Comparison of ENCODE assay signal across 9 mouse cellular contexts in genomic region chr13:45030830-45031229, GRCm38 (mm10). TPM values are rescaled to one million over a fixed set of nuclear protein-coding genes. Genes with fewer than 3 reads are reported as not detected.
A peak's percentile ranks its signal among the peaks of the same experiment; 100 is the strongest.
DNase-seq lines count a peak whose midpoint lies in the region; ATAC-seq lines count a peak whose summit lies in the region.
"Had no signal": no experiment of that assay in that cellular context is flagged by ENCODE, and none has a peak within 500 bp of the region (broad histone marks: within the 10 kb centered on the region; RNA-seq: fewer than 3 reads in every experiment).

No protein-coding gene starts in this region.

- H3K27ac ChIP-seq in embryonic facial prominence, embryonic 14.5 days (replicated peaks; ENCODE audit: low read depth, low read length) = no peak overlapping the region
- H3K27ac ChIP-seq in heart, embryonic 10.5 days = 0 out of 2 replicates have a peak overlapping the region, but pooled peaks have one; percentile 29
- H3K27ac ChIP-seq in limb, embryonic 13.5 days = no peak overlapping the region
- H3K27ac ChIP-seq: embryonic facial prominence, embryonic 12.5 days had no signal

- no peak overlapping the region for H3K9ac ChIP-seq in embryonic facial prominence, embryonic 14.5 days (ENCODE audit: low read depth, low read length)
- H3K9ac ChIP-seq in limb, embryonic 13.5 days = no peak overlapping the region
- H3K9ac ChIP-seq: embryonic facial prominence, embryonic 12.5 days had no signal

- H3K4me1 ChIP-seq in embryonic facial prominence, embryonic 14.5 days (ENCODE audit: control insufficient read depth, insufficient read depth, low read length) = no peaks in the 10 kb centered on the region
- peaks cover 17% of the 10 kb centered on the region; the same call in 1 of the 2 replicates for H3K4me1 ChIP-seq in heart, embryonic 10.5 days
- H3K4me1 ChIP-seq in limb, embryonic 13.5 days = peaks cover 43% of the 10 kb centered on the region

- no peaks in the 10 kb centered on the region for H3K36me3 ChIP-seq in embryonic facial prominence, embryonic 14.5 days (ENCODE audit: control insufficient read depth, insufficient read depth, low read length)
- H3K36me3 ChIP-seq in heart, embryonic 10.5 days = no peaks in the 10 kb centered on the region
- no peaks in the 10 kb centered on the region for H3K36me3 ChIP-seq in limb, embryonic 13.5 days
- H3K36me3 ChIP-seq: embryonic facial prominence, embryonic 12.5 days had no signal

- no peak overlapping the region; the same call in 1 of the 2 replicates for H3K4me2 ChIP-seq in embryonic facial prominence, embryonic 14.5 days (ENCODE audit: low read depth, low read length)
- H3K4me2 ChIP-seq in limb, embryonic 13.5 days (replicated peaks) = no peak overlapping the region
- H3K4me2 ChIP-seq: embryonic facial prominence, embryonic 12.5 days had no signal

- ATAC-seq in embryonic facial prominence, embryonic 14.5 days (ENCODE audit: low read depth) = peak; percentile 74; the same call in 1 of the 2 replicates
- ATAC-seq in limb, embryonic 13.5 days (ENCODE audit: low FRiP score, low read depth) = peak; percentile 24; the same call in 1 of the 2 replicates

- H3K27me3 ChIP-seq in embryonic facial prominence, embryonic 14.5 days (replicated peaks; ENCODE audit: control insufficient read depth, insufficient read depth, low read length) = no peaks in the 10 kb centered on the region
- no peaks in the 10 kb centered on the region for H3K27me3 ChIP-seq in heart, embryonic 10.5 days (ENCODE audit: insufficient read depth, poor library complexity, severe bottlenecking)
- H3K27me3 ChIP-seq in limb, embryonic 13.5 days = no peaks in the 10 kb centered on the region
- H3K27me3 ChIP-seq: embryonic facial prominence, embryonic 12.5 days had no signal

- H3K9me3 ChIP-seq in embryonic facial prominence, embryonic 14.5 days (ENCODE audit: control insufficient read depth, low read length) = no peaks in the 10 kb centered on the region
- no peaks in the 10 kb centered on the region for H3K9me3 ChIP-seq in heart, embryonic 10.5 days
- H3K9me3 ChIP-seq in limb, embryonic 13.5 days = no peaks in the 10 kb centered on the region
- H3K9me3 ChIP-seq: embryonic facial prominence, embryonic 12.5 days had no signal

- DNase-seq in B cell, adult 2 months = peak; percentile 92
- DNase-seq in adrenal gland, postnatal 36 days = peak; percentile 89 to 94
- peak; percentile 94 for DNase-seq in embryonic facial prominence, embryonic 14.5 days (ENCODE audit: low spot score)
- DNase-seq in heart, embryonic 10.5 days (ENCODE audit: low spot score) = peak; percentile 93
- DNase-seq in kidney, adult 9 months = peak; percentile 87
- DNase-seq in monocyte, adult 2 months (ENCODE audit: low read depth in 1 of 2, low spot score in 2 of 2) = peak; percentile 65 to 79
- peak; percentile 80 to 84 for DNase-seq in spleen, postnatal 36 days (ENCODE audit: low spot score in 2 of 2)

- no peak overlapping the region for H3K4me3 ChIP-seq in embryonic facial prominence, embryonic 14.5 days (ENCODE audit: low read depth, low read length)
- 0 out of 2 replicates have a peak overlapping the region, but pooled peaks have one; percentile 29 for H3K4me3 ChIP-seq in heart, embryonic 10.5 days
- H3K4me3 ChIP-seq in limb, embryonic 13.5 days = no peak overlapping the region
- H3K4me3 ChIP-seq: embryonic facial prominence, embryonic 12.5 days had no signal

- WGBS in embryonic facial prominence, embryonic 14.5 days = 11% methylated on average over 12 of the region's 12 CpGs
- 12% methylated on average over 12 of the region's 12 CpGs for WGBS in heart, embryonic 10.5 days
- 15% methylated on average over 12 of the region's 12 CpGs for WGBS in limb, embryonic 13.5 days

RNA-seq across cellular contexts. Expression of gene Dtnbp1, which starts 28.9 kb away (rescaled TPM):
- 10 to 100 TPM; 54.7 to 55.0 TPM for total RNA-seq in adrenal gland, postnatal 36 days (2021)
- 55.6 and 59.3 TPM in 2 replicates for polyA plus RNA-seq in embryonic facial prominence, embryonic 14.5 days (2014; fragmentation: Nextera tagmentation; extraction: Ambion mirVana)
- polyA plus RNA-seq in heart, embryonic 10.5 days (2016; fragmentation: Nextera tagmentation; extraction: Ambion mirVana) = 75.0 and 80.9 TPM in 2 replicates
- 75.8 and 77.2 TPM in 2 replicates for polyA plus RNA-seq in limb, embryonic 13.5 days (2015; fragmentation: Nextera tagmentation; extraction: Ambion mirVana)

RNA-seq across cellular contexts. Expression of gene Gm9817, which starts 47.7 kb away (rescaled TPM):
- total RNA-seq in adrenal gland, postnatal 36 days (2021) = under 1 TPM in 1 of 2 experiments, not detected in 1; 0.23 TPM
- polyA plus RNA-seq in embryonic facial prominence, embryonic 14.5 days (2014; fragmentation: Nextera tagmentation; extraction: Ambion mirVana) = 0.17 TPM in 1 of 2 replicates, not detected in the other
- polyA plus RNA-seq in heart, embryonic 10.5 days (2016; fragmentation: Nextera tagmentation; extraction: Ambion mirVana) = not detected in 2 replicates
- polyA plus RNA-seq in limb, embryonic 13.5 days (2015; fragmentation: Nextera tagmentation; extraction: Ambion mirVana) = not detected in 2 replicates
- polyA plus RNA-seq: embryonic facial prominence, embryonic 12.5 days had no signal
